Mouse (Mus musculus): Measurements from ENCODE around the gene Bend3. TPM values are rescaled to one million over a fixed set of nuclear protein-coding genes. Genes with fewer than 3 reads are reported as not detected.

Bend3 gene
- total RNA-seq, 1 experiment from 2014 or later: 1.4 TPM

Other genes starting within 250 kb of the Bend3 start
- 2.1 to 13.0 TPM (median 8.4 TPM) in 3 replicates for gene Gm9803, start 45.3 kb downstream of the Bend3 start, total RNA-seq (2017)
- 40.7 to 52.8 TPM (median 51.9 TPM) in 3 replicates for gene 1700021F05Rik, start 62.2 kb downstream of the Bend3 start, total RNA-seq (2017)
- gene Cd24a, start 99.5 kb downstream of the Bend3 start, total RNA-seq (2017): 46.3 to 319 TPM (median 299 TPM) in 3 replicates